Mouse (Mus musculus): ENCODE measurements around the gene Abtb1. TPM values are rescaled to one million over a fixed set of nuclear protein-coding genes. Genes with fewer than 3 reads are reported as not detected.

The Abtb1 gene
- polyA plus RNA-seq, 1 experiment from 2014 or later = 23.9 TPM

DNA sequence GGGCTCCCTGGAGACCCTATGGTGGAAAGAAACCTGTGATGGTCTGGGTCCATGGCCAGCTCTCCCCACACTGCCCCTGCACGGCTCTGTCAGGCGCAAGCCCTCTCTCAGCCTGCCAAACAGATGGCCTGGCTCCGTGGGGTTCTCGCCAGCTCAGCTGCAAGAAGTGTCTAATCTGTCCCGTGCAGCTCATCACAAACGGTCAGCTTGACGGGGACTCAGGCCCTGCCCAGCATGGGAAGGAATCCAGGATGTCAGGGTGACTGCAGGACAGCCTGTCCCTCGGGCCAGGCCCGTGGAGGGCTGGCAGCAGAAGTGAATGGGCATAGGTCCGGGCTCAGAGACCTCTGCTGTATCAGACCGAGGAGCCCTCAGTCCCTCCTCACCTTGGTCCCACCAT lies 19.9 kb downstream of the Abtb1 start:
- no peak for ATAC-seq
- Histone ChIP-seq H3K4me2 (replicated peaks; ENCODE audit: low read depth) (no peak overlapping the region), H3K9me3 (ENCODE audit: control insufficient read depth) (no peaks in the 10 kb centered on the region), H3K36me3 (ENCODE audit: control insufficient read depth, insufficient read depth) (peaks cover 19% of the 10 kb centered on the region; the same call in 1 of the 2 replicates), H3K27ac (ENCODE audit: low read depth, low read length) (no peak overlapping the region), H3K4me3 (ENCODE audit: low read depth, low read length) (no peak overlapping the region), H3K9ac (ENCODE audit: low read depth, low read length) (no peak overlapping the region), H3K27me3 (replicated peaks; ENCODE audit: control insufficient read depth, insufficient read depth, low read length) (no peaks in the 10 kb centered on the region), H3K4me1 (replicated peaks; ENCODE audit: control insufficient read depth, insufficient read depth, low read length) (no peaks in the 10 kb centered on the region)
- TF ChIP-seq CTCF (IDR thresholded peaks at IDR 0.05; ENCODE audit: low read depth) = no peak
- 73% methylated on average over 11 of the region's 11 CpGs for WGBS

GRCm38 (mm10) chr6:88821294-88821693 lies 20.5 kb downstream of the Abtb1 start:
- no peak for ATAC-seq
- Histone ChIP-seq H3K27me3 (replicated peaks; ENCODE audit: control insufficient read depth, insufficient read depth, low read length) (no peaks in the 10 kb centered on the region), H3K4me1 (replicated peaks; ENCODE audit: control insufficient read depth, insufficient read depth, low read length) (no peaks in the 10 kb centered on the region), H3K9me3 (ENCODE audit: control insufficient read depth) (no peaks in the 10 kb centered on the region), H3K27ac (ENCODE audit: low read depth, low read length) (no peak overlapping the region), H3K36me3 (ENCODE audit: control insufficient read depth, insufficient read depth) (peaks cover 19% of the 10 kb centered on the region; the same call in 1 of the 2 replicates), H3K4me3 (ENCODE audit: low read depth, low read length) (no peak overlapping the region), H3K9ac (ENCODE audit: low read depth, low read length) (no peak overlapping the region), H3K4me2 (replicated peaks; ENCODE audit: low read depth) (no peak overlapping the region)
- WGBS = 88% methylated on average over 6 of the region's 6 CpGs
- no peak for TF ChIP-seq CTCF (IDR thresholded peaks at IDR 0.05; ENCODE audit: low read depth)

GRCm38 (mm10) chr6:88820853-88821252 lies 20.9 kb downstream of the Abtb1 start:
- no peaks in the 10 kb centered on the region for H3K4me1 ChIP-seq (replicated peaks; ENCODE audit: control insufficient read depth, insufficient read depth, low read length)
- no peak overlapping the region for H3K4me3 ChIP-seq (ENCODE audit: low read depth, low read length)
- no peak overlapping the region for H3K9ac ChIP-seq (ENCODE audit: low read depth, low read length)
- H3K9me3 ChIP-seq (ENCODE audit: control insufficient read depth) = no peaks in the 10 kb centered on the region
- TF ChIP-seq CTCF (IDR thresholded peaks at IDR 0.05; ENCODE audit: low read depth) = no peak
- WGBS = 17% methylated on average over 3 of the region's 3 CpGs
- no peaks in the 10 kb centered on the region for H3K27me3 ChIP-seq (replicated peaks; ENCODE audit: control insufficient read depth, insufficient read depth, low read length)
- peak; percentile 48; the same call in 1 of the 2 replicates for ATAC-seq
- no peak overlapping the region for H3K4me2 ChIP-seq (replicated peaks; ENCODE audit: low read depth)
- H3K27ac ChIP-seq (ENCODE audit: low read depth, low read length) = no peak overlapping the region
- H3K36me3 ChIP-seq (ENCODE audit: control insufficient read depth, insufficient read depth) = peaks cover 16% of the 10 kb centered on the region; the same call in 1 of the 2 replicates

GRCm38 (mm10) chr6:88816913-88817312 lies 24.9 kb downstream of the Abtb1 start:
- Histone ChIP-seq H3K9me3 (ENCODE audit: control insufficient read depth) (no peaks in the 10 kb centered on the region), H3K27me3 (replicated peaks; ENCODE audit: control insufficient read depth, insufficient read depth, low read length) (no peaks in the 10 kb centered on the region), H3K9ac (ENCODE audit: low read depth, low read length) (no peak overlapping the region), H3K4me1 (replicated peaks; ENCODE audit: control insufficient read depth, insufficient read depth, low read length) (no peaks in the 10 kb centered on the region), H3K36me3 (ENCODE audit: control insufficient read depth, insufficient read depth) (peaks cover 4% of the 10 kb centered on the region; the same call in 1 of the 2 replicates), H3K4me2 (replicated peaks; ENCODE audit: low read depth) (no peak overlapping the region), H3K4me3 (ENCODE audit: low read depth, low read length) (no peak overlapping the region), H3K27ac (ENCODE audit: low read depth, low read length) (no peak overlapping the region)
- ATAC-seq = no peak
- WGBS = 83% methylated on average over 3 of the region's 3 CpGs
- no peak for TF ChIP-seq CTCF (IDR thresholded peaks at IDR 0.05; ENCODE audit: low read depth)

DNA sequence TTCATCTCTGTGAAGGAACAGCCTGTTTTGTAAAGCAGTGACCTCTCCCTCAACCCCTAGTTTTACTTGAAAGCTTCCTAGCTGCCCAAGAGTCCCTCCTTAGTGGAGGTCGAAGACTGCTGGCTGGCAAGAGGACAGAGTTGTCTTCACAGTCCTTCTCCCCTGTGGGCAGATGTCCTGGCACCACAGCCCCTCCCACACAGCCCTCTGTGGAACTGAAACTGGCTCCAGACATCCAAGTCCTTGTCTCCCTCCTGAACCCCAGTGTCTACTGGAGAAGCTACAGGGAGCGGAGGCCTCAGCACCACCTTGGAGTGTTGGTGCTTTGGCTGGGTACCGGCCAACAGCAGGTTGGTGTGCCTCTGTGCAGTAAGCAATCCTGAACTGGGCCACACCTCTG lies 26.3 kb downstream of the Abtb1 start:
- no peaks in the 10 kb centered on the region for H3K36me3 ChIP-seq (ENCODE audit: control insufficient read depth, insufficient read depth)
- no peaks in the 10 kb centered on the region for H3K27me3 ChIP-seq (replicated peaks; ENCODE audit: control insufficient read depth, insufficient read depth, low read length)
- H3K9me3 ChIP-seq (ENCODE audit: control insufficient read depth) = no peaks in the 10 kb centered on the region
- TF ChIP-seq CTCF (IDR thresholded peaks at IDR 0.05; ENCODE audit: low read depth) = no peak
- no peak overlapping the region for H3K9ac ChIP-seq (ENCODE audit: low read depth, low read length)
- no peak overlapping the region for H3K4me2 ChIP-seq (replicated peaks; ENCODE audit: low read depth)
- no peak for ATAC-seq
- 85% methylated on average over 3 of the region's 3 CpGs for WGBS
- H3K4me3 ChIP-seq (ENCODE audit: low read depth, low read length) = no peak overlapping the region
- H3K27ac ChIP-seq (ENCODE audit: low read depth, low read length) = no peak overlapping the region
- H3K4me1 ChIP-seq (replicated peaks; ENCODE audit: control insufficient read depth, insufficient read depth, low read length) = no peaks in the 10 kb centered on the region

GRCm38 (mm10) chr6:88815036-88815435 lies 26.7 kb downstream of the Abtb1 start:
- no peaks in the 10 kb centered on the region for H3K9me3 ChIP-seq (ENCODE audit: control insufficient read depth)
- no peak overlapping the region for H3K27ac ChIP-seq (ENCODE audit: low read depth, low read length)
- H3K9ac ChIP-seq (ENCODE audit: low read depth, low read length) = no peak overlapping the region
- H3K36me3 ChIP-seq (ENCODE audit: control insufficient read depth, insufficient read depth) = no peaks in the 10 kb centered on the region
- H3K4me2 ChIP-seq (replicated peaks; ENCODE audit: low read depth) = no peak overlapping the region
- H3K4me3 ChIP-seq (ENCODE audit: low read depth, low read length) = no peak overlapping the region
- ATAC-seq = no peak
- no peak for TF ChIP-seq CTCF (IDR thresholded peaks at IDR 0.05; ENCODE audit: low read depth)
- 93% methylated on average over 3 of the region's 3 CpGs for WGBS
- no peaks in the 10 kb centered on the region for H3K27me3 ChIP-seq (replicated peaks; ENCODE audit: control insufficient read depth, insufficient read depth, low read length)
- no peaks in the 10 kb centered on the region for H3K4me1 ChIP-seq (replicated peaks; ENCODE audit: control insufficient read depth, insufficient read depth, low read length)

- no peak for ATAC-seq
- Histone ChIP-seq H3K27ac (ENCODE audit: low read depth, low read length) (no peak overlapping the region), H3K4me3 (ENCODE audit: low read depth, low read length) (no peak overlapping the region), H3K4me2 (replicated peaks; ENCODE audit: low read depth) (no peak overlapping the region), H3K9ac (ENCODE audit: low read depth, low read length) (no peak overlapping the region), H3K36me3 (ENCODE audit: control insufficient read depth, insufficient read depth) (no peaks in the 10 kb centered on the region), H3K9me3 (ENCODE audit: control insufficient read depth) (no peaks in the 10 kb centered on the region), H3K4me1 (replicated peaks; ENCODE audit: control insufficient read depth, insufficient read depth, low read length) (no peaks in the 10 kb centered on the region), H3K27me3 (replicated peaks; ENCODE audit: control insufficient read depth, insufficient read depth, low read length) (no peaks in the 10 kb centered on the region)
- WGBS = 75% methylated on average over 10 of the region's 10 CpGs
- TF ChIP-seq CTCF (IDR thresholded peaks at IDR 0.05; ENCODE audit: low read depth) = no peak
Measured at GRCm38 (mm10) chr6:88813832-88814231, 28.0 kb downstream of the Abtb1 start.

Measured in intestine, postnatal 0 days (tissue).